Mouse (Mus musculus): Measurements from ENCODE around the gene Ankrd13d. TPM values are rescaled to one million over a fixed set of nuclear protein-coding genes. Genes with fewer than 3 reads are reported as not detected.

Ankrd13d gene
- polyA plus RNA-seq, 1 experiment from 2014 or later: 7.5 TPM

DNA sequence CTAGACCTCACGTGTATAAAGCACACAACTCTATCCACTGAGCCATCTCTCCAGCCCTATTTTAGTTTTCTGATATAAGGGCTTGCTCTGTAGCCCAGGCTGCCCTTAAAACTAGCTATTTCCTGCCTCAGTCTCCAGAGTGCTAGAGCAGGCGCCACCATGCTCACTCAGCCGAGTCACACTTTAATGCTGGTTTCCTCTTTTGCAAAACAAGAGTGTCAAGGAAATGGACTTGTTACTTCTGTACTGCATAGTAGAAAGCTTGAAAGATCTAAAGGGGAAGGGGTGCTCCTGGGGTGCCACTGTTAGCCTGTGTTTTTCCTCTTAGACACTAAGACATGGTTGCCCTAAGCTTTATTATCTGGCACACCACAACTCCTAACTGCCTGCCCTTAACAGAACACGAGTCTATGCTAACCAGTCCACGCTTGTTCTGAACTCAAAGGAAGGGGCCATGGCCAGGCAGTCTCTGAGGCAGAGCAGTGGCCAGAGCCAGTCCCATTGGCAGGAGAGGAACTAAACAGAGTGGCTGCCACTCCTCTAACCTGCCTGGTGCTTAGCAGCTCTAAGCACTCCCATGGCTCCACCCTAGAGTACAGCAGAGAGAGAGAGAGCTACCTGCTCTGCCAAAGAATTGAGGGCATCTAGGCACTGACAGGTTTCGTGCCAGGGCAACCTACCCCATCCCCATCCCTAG is 16.8 kb upstream of the Ankrd13d start:
- H3K27me3 ChIP-seq (ENCODE audit: control insufficient read depth, insufficient read depth, low read length): no peaks in the 10 kb centered on the region
- H3K36me3 ChIP-seq (ENCODE audit: control insufficient read depth, insufficient read depth, low read length): no peaks in the 10 kb centered on the region; the same call in 1 of the 2 replicates
- H3K4me2 ChIP-seq (ENCODE audit: low read depth, severe bottlenecking): no peak overlapping the region
- H3K4me1 ChIP-seq (ENCODE audit: control insufficient read depth, insufficient read depth, low read length): peaks cover 40% of the 10 kb centered on the region
- no peak overlapping the region for H3K9ac ChIP-seq (ENCODE audit: low read length)
- H3K4me3 ChIP-seq (ENCODE audit: low read depth, low read length): no peak overlapping the region
- no peak overlapping the region for H3K27ac ChIP-seq (replicated peaks; ENCODE audit: low read depth, low read length)
- no peak for ATAC-seq (ENCODE audit: insufficient number of reproducible peaks, low FRiP score, low TSS enrichment, low read depth)
- WGBS: 78% methylated on average over 6 of the region's 6 CpGs
- no peaks in the 10 kb centered on the region for H3K9me3 ChIP-seq (ENCODE audit: control insufficient read depth, low read length)
- DNase-seq (ENCODE audit: low spot score): no peak

GRCm38 (mm10) chr19:4299126-4299525 is 16.2 kb upstream of the Ankrd13d start:
- H3K36me3 ChIP-seq (ENCODE audit: control insufficient read depth, insufficient read depth, low read length): no peaks in the 10 kb centered on the region; the same call in 1 of the 2 replicates
- 89% methylated on average over 7 of the region's 7 CpGs for WGBS
- ATAC-seq (ENCODE audit: insufficient number of reproducible peaks, low FRiP score, low TSS enrichment, low read depth) (no peak), DNase-seq (ENCODE audit: low spot score) (no peak)
- peaks cover 34% of the 10 kb centered on the region for H3K4me1 ChIP-seq (ENCODE audit: control insufficient read depth, insufficient read depth, low read length)
- no peak overlapping the region for H3K27ac ChIP-seq (replicated peaks; ENCODE audit: low read depth, low read length)
- no peaks in the 10 kb centered on the region for H3K9me3 ChIP-seq (ENCODE audit: control insufficient read depth, low read length)
- no peak overlapping the region for H3K4me3 ChIP-seq (ENCODE audit: low read depth, low read length)
- H3K27me3 ChIP-seq (ENCODE audit: control insufficient read depth, insufficient read depth, low read length): no peaks in the 10 kb centered on the region
- no peak overlapping the region for H3K9ac ChIP-seq (ENCODE audit: low read length)
- H3K4me2 ChIP-seq (ENCODE audit: low read depth, severe bottlenecking): no peak overlapping the region

- DNase-seq (ENCODE audit: low spot score): no peak
- no peaks in the 10 kb centered on the region for H3K9me3 ChIP-seq (ENCODE audit: control insufficient read depth, low read length)
- no peak overlapping the region for H3K9ac ChIP-seq (ENCODE audit: low read length)
- H3K27me3 ChIP-seq (ENCODE audit: control insufficient read depth, insufficient read depth, low read length): no peaks in the 10 kb centered on the region
- H3K36me3 ChIP-seq (ENCODE audit: control insufficient read depth, insufficient read depth, low read length): no peaks in the 10 kb centered on the region; the same call in 1 of the 2 replicates
- no peak for ATAC-seq (ENCODE audit: insufficient number of reproducible peaks, low FRiP score, low TSS enrichment, low read depth)
- no peak overlapping the region for H3K27ac ChIP-seq (replicated peaks; ENCODE audit: low read depth, low read length)
- H3K4me2 ChIP-seq (ENCODE audit: low read depth, severe bottlenecking): no peak overlapping the region
- peaks cover 30% of the 10 kb centered on the region for H3K4me1 ChIP-seq (ENCODE audit: control insufficient read depth, insufficient read depth, low read length)
- 89% methylated on average over 17 of the region's 17 CpGs for WGBS
- no peak overlapping the region for H3K4me3 ChIP-seq (ENCODE audit: low read depth, low read length)
These were observed 15.6 kb upstream of the Ankrd13d start for GRCm38 (mm10) chr19:4298322-4299121.

DNA sequence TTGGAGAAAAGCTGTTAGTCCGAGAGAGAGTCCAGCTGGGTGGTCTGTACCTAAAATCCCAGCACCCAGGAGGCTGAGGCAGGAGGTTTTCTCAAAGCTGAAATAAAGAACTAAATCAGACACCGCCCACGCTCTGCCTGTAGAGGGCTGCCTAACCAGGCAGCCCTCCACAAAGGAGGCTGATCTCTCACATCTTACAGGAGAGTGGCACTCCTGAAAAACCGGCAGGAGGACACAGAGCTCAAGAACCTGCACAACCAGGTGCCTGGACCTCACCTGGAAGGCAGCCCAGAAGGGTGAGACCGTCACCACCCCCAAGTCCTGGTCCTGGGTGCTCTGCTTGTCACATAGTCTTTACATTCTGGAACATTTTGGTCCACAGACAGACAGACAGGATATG is 14.9 kb upstream of the Ankrd13d start:
- ATAC-seq (ENCODE audit: insufficient number of reproducible peaks, low FRiP score, low TSS enrichment, low read depth): no peak
- Histone ChIP-seq H3K4me3 (ENCODE audit: low read depth, low read length) (no peak overlapping the region; the same call in 1 of the 2 replicates), H3K4me2 (ENCODE audit: low read depth, severe bottlenecking) (no peak overlapping the region), H3K27me3 (ENCODE audit: control insufficient read depth, insufficient read depth, low read length) (no peaks in the 10 kb centered on the region), H3K9me3 (ENCODE audit: control insufficient read depth, low read length) (no peaks in the 10 kb centered on the region), H3K27ac (replicated peaks; ENCODE audit: low read depth, low read length) (no peak overlapping the region), H3K36me3 (ENCODE audit: control insufficient read depth, insufficient read depth, low read length) (no peaks in the 10 kb centered on the region; the same call in 1 of the 2 replicates), H3K9ac (ENCODE audit: low read length) (no peak overlapping the region), H3K4me1 (ENCODE audit: control insufficient read depth, insufficient read depth, low read length) (peaks cover 24% of the 10 kb centered on the region)
- no peak for DNase-seq (ENCODE audit: low spot score)
- 89% methylated on average over 5 of the region's 5 CpGs for WGBS

GRCm38 (mm10) chr19:4296611-4297010 is 13.7 kb upstream of the Ankrd13d start:
- DNase-seq (ENCODE audit: low spot score): no peak
- H3K4me2 ChIP-seq (ENCODE audit: low read depth, severe bottlenecking): no peak overlapping the region
- H3K4me3 ChIP-seq (ENCODE audit: low read depth, low read length): no peak overlapping the region
- H3K27me3 ChIP-seq (ENCODE audit: control insufficient read depth, insufficient read depth, low read length): no peaks in the 10 kb centered on the region
- no peaks in the 10 kb centered on the region for H3K9me3 ChIP-seq (ENCODE audit: control insufficient read depth, low read length)
- peaks cover 4% of the 10 kb centered on the region; the same call in 1 of the 2 replicates for H3K36me3 ChIP-seq (ENCODE audit: control insufficient read depth, insufficient read depth, low read length)
- no peak overlapping the region for H3K9ac ChIP-seq (ENCODE audit: low read length)
- no peak for ATAC-seq (ENCODE audit: insufficient number of reproducible peaks, low FRiP score, low TSS enrichment, low read depth)
- H3K4me1 ChIP-seq (ENCODE audit: control insufficient read depth, insufficient read depth, low read length): peaks cover 12% of the 10 kb centered on the region
- H3K27ac ChIP-seq (replicated peaks; ENCODE audit: low read depth, low read length): no peak overlapping the region
- 92% methylated on average over 2 of the region's 2 CpGs for WGBS

DNA sequence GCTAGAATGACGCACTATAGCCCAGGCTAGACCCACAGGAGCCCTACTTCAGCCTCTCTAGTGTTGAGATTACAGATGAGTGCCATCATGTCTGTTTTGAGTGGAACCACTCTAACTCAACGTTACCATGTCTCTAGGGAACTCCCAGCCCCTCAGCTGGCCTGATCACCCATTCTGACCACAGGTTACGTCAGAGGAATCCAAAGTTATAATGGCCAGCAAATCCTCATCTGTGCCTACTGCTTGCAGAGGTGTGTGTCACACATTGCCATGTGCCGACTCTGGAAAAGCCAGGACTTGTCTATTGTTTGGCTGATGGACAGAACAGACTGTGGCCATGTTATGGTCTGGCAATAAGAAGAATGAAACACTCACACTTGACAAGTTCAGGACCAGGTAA is 12.5 kb upstream of the Ankrd13d start:
- Histone ChIP-seq H3K4me2 (ENCODE audit: low read depth, severe bottlenecking) (no peak overlapping the region), H3K27me3 (ENCODE audit: control insufficient read depth, insufficient read depth, low read length) (no peaks in the 10 kb centered on the region), H3K9ac (ENCODE audit: low read length) (no peak overlapping the region), H3K4me3 (ENCODE audit: low read depth, low read length) (no peak overlapping the region), H3K27ac (replicated peaks; ENCODE audit: low read depth, low read length) (no peak overlapping the region), H3K4me1 (ENCODE audit: control insufficient read depth, insufficient read depth, low read length) (peaks cover 4% of the 10 kb centered on the region; the same call in 1 of the 2 replicates), H3K9me3 (ENCODE audit: control insufficient read depth, low read length) (no peaks in the 10 kb centered on the region), H3K36me3 (ENCODE audit: control insufficient read depth, insufficient read depth, low read length) (peaks cover 11% of the 10 kb centered on the region)
- ATAC-seq (ENCODE audit: insufficient number of reproducible peaks, low FRiP score, low TSS enrichment, low read depth) (no peak), DNase-seq (ENCODE audit: low spot score) (no peak)
- WGBS: 92% methylated on average over 4 of the region's 4 CpGs

DNA sequence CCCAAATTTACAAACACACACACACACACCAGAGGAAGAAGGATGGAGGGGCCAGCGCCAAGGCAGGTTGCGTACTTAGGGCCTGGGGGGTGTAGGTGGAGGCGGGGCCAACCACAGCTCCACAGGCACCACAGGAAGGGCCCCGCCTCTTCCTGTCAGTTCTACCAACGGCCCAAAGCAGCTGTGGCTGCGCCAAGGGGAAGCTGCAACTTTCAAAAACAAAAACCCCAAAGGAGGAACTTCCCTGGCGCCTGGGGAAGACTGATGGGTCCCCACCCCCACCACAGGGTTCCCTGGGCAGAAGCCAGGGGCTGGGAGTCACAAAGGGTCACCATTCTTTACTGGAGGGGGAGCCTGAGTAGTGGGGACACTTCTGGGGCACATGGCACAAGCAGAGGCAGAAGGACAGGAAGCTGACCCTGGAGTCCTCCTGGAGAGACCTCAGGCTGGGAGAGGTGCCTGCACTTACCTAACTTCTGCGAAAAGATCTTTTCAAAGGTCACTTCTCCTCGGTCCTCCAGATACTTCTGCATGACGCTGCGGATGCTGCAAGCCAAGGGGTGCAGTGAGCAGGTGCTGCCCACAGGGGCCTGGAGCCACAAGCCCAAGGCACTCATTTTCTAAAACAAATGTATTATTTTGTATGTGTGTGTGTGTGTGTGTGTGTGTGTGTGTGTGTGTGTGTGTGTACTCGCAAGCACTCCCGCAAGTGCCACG is 11.6 kb upstream of the Ankrd13d start:
- Histone ChIP-seq H3K4me3 (ENCODE audit: low read depth, low read length) (no peak overlapping the region), H3K9ac (ENCODE audit: low read length) (no peak overlapping the region), H3K4me2 (ENCODE audit: low read depth, severe bottlenecking) (no peak overlapping the region), H3K36me3 (ENCODE audit: control insufficient read depth, insufficient read depth, low read length) (peaks cover 18% of the 10 kb centered on the region), H3K27ac (replicated peaks; ENCODE audit: low read depth, low read length) (no peak overlapping the region), H3K27me3 (ENCODE audit: control insufficient read depth, insufficient read depth, low read length) (no peaks in the 10 kb centered on the region), H3K4me1 (ENCODE audit: control insufficient read depth, insufficient read depth, low read length) (no peaks in the 10 kb centered on the region), H3K9me3 (ENCODE audit: control insufficient read depth, low read length) (no peaks in the 10 kb centered on the region)
- ATAC-seq (ENCODE audit: insufficient number of reproducible peaks, low FRiP score, low TSS enrichment, low read depth): no peak
- 73% methylated on average over 14 of the region's 14 CpGs for WGBS
- DNase-seq (ENCODE audit: low spot score): no peak

DNA sequence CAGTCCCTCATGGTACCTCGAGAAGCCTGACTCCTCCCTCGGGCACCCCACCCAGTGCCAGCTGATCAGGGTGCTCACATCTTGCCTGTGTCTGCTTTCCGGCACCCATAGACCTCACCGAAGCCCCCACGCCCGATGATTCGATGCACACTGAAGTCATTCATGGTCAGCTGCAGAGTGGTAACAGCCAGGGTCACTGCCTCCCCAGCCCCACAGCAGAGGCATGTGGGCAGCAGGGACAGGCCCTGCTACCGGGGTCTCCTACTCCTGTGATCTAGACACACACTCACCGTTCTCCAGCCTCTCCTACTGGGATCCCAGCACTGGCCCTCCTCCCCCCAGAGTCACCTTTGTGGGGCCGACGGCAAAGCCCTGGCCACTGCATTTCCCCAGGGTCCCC is 8.2 kb upstream of the Ankrd13d start:
- H3K4me3 ChIP-seq (ENCODE audit: low read depth, low read length): no peak overlapping the region
- WGBS: 93% methylated on average over 11 of the region's 11 CpGs

More for the DNA sequence above, 8.2 kb upstream of the Ankrd13d start:
- Histone ChIP-seq H3K36me3 (ENCODE audit: control insufficient read depth, insufficient read depth, low read length) (peaks cover 38% of the 10 kb centered on the region), H3K27me3 (ENCODE audit: control insufficient read depth, insufficient read depth, low read length) (no peaks in the 10 kb centered on the region), H3K27ac (replicated peaks; ENCODE audit: low read depth, low read length) (no peak overlapping the region), H3K9ac (ENCODE audit: low read length) (no peak overlapping the region), H3K4me1 (ENCODE audit: control insufficient read depth, insufficient read depth, low read length) (no peaks in the 10 kb centered on the region), H3K4me2 (ENCODE audit: low read depth, severe bottlenecking) (no peak overlapping the region), H3K9me3 (ENCODE audit: control insufficient read depth, low read length) (no peaks in the 10 kb centered on the region)
- no peak for ATAC-seq (ENCODE audit: insufficient number of reproducible peaks, low FRiP score, low TSS enrichment, low read depth)
- DNase-seq (ENCODE audit: low spot score): no peak
